Mouse (Mus musculus) olfactory bulb, adult 2 months (tissue): ENCODE results near the gene Adss.

ENCODE experiments used
- CTCF ChIP-seq: fragments of 200-500 bp; IDR thresholded peaks from 2 replicates; pipeline ENCODE4 v1.5.1; 2012; ENCODE audit warnings: low read depth, mild to moderate bottlenecking, low read length, moderate library complexity; ENCODE audit not compliant: insufficient read depth
- POLR2A ChIP-seq: fragments of 200-500 bp; IDR thresholded peaks from 2 replicates; pipeline ENCODE4 v1.6.1; 2012; ENCODE audit warnings: mild to moderate bottlenecking, low read depth, low read length, moderate library complexity; ENCODE audit not compliant: insufficient read depth

DNA sequence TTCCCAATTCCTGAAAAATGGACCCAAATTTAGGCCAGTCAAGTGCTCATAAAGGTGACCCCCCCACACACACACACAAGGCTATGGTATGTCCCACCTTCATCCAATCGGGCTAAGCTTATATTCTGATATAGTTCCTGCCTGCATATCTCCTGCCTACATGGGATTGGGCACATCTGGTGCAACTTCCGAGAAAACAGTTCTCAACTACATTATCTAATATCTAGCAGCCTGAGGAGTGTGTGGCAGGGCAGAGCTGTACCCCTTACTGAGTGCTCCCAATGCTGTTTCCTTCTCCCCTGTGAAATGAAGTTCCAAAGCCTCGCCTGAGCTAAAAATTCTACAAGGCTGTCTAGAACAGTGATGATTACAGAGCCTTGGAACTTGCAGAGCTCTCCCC, 79.9 kb downstream of the Adss start:
- TF ChIP-seq POLR2A (no peak), CTCF (no peak)
